Mouse (Mus musculus) limb, embryonic 15.5 days (tissue): ENCODE data around the gene Lmln. TPM values are rescaled to one million over a fixed set of nuclear protein-coding genes. Genes with fewer than 3 reads are reported as not detected.
A peak's percentile ranks its signal among the peaks of the same experiment; 100 is the strongest.

Source experiments
- ATAC-seq: fragments of 200-750 bp; cut with Nextera tagmentation; 2 replicates; pipeline ENCODE4 v1.8.0; 2017; ENCODE audit warnings: low read depth, moderate TSS enrichment; ENCODE audit not compliant: insufficient number of reproducible peaks, low FRiP score, low TSS enrichment
- H3K27ac ChIP-seq: fragments of 300-500 bp; sonication (generic); 2 replicates; pipeline ENCODE4 v1.5.1; 2015; ENCODE audit warnings: moderate library complexity, mild to moderate bottlenecking, inconsistent platforms
- H3K27me3 ChIP-seq: fragments of 300-500 bp; sonication (generic); 2 replicates; pipeline ENCODE4 v1.6.1; 2015; ENCODE audit warnings: inconsistent platforms
- H3K36me3 ChIP-seq: fragments of 300-500 bp; sonication (generic); 2 replicates; pipeline ENCODE4 v1.6.1; 2015; ENCODE audit warnings: inconsistent platforms
- H3K4me1 ChIP-seq: fragments of 300-500 bp; sonication (generic); 2 replicates; pipeline ENCODE4 v1.6.1; 2015; ENCODE audit warnings: inconsistent platforms
- H3K4me2 ChIP-seq: fragments of 300-500 bp; sonication (generic); 2 replicates; pipeline ENCODE4 v1.6.1; 2015; ENCODE audit warnings: mild to moderate bottlenecking, inconsistent platforms
- H3K4me3 ChIP-seq: fragments of 300-500 bp; sonication (generic); 2 replicates; pipeline ENCODE4 v1.5.1; 2015; ENCODE audit warnings: mild to moderate bottlenecking, inconsistent platforms
- H3K9ac ChIP-seq: fragments of 300-500 bp; sonication (generic); 2 replicates; pipeline ENCODE4 v1.6.1; 2015; ENCODE audit warnings: inconsistent platforms
- H3K9me3 ChIP-seq: fragments of 300-500 bp; sonication (generic); 2 replicates; pipeline ENCODE4 v1.6.1; 2016; ENCODE audit warnings: inconsistent platforms
- WGBS: fragments of 180-500 bp; shearing (Covaris S2); methylation state at CpG from one replicate; pipeline ENCODE4 v1.1.7; 2015; 5-methylcytosine and 5-hydroxymethylcytosine counted together
- polyA plus RNA-seq: library from polyadenylated mRNA; unstranded; fragments of >200 nt; fragmentation: Nextera tagmentation; extraction: Ambion mirVana; gene quantifications from 2 replicates; pipeline ENCODE4 v1.2.1, GENCODE M21; 2015

Gene Lmln
- polyA plus RNA-seq, 1 experiment from 2014 or later, result 1.7 TPM

DNA sequence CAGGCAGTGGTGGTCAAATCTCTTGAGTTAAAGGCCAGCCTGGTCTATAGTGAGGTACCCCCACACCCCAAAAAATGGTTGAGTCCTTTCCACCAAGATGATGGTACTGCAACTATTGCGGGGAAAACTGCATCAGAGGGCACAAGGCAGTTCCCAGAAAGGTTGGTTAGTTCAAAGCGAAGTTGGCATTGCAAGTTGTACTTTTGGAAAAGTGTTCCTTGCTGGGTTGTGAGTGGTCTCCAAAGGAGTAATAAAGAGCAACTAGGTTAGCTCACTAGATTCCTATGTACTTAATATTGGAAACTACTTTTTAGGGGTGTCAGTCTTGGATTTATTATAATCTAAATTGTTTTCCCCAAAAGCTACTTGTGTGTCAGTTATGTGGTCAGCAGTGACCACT, 1.4 kb upstream of the Lmln start:
- no peak for ATAC-seq
- H3K4me2 ChIP-seq, result no peak overlapping the region
- H3K9me3 ChIP-seq, result no peaks in the 10 kb centered on the region
- H3K27me3 ChIP-seq, result no peaks in the 10 kb centered on the region
- no peak overlapping the region for H3K9ac ChIP-seq
- 80% methylated on average over 2 of the region's 2 CpGs for WGBS
- H3K4me3 ChIP-seq, result no peak overlapping the region
- peaks cover 31% of the 10 kb centered on the region for H3K36me3 ChIP-seq
- H3K4me1 ChIP-seq, result peaks cover 29% of the 10 kb centered on the region
- H3K27ac ChIP-seq, result no peak overlapping the region

DNA sequence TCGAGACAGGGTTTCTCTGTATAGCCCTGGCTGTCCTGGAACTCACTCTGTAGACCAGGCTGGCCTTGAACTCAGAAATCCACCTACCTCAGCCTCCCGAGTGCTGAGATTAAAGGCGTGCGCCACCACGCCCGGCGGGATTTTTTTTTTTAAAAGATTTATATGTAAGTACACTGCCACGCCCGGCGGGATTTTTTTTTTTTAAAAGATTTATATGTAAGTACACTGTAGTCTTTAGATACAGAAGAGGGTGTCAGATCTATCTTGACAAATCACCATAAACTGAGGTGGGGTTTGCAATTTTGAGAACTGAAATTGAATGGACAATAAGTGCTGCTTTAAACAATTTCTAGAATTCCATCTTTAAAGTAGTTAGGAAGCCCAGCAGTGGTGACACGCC, 921 bp upstream of the Lmln start:
- Histone ChIP-seq H3K4me1 (peaks cover 29% of the 10 kb centered on the region), H3K9me3 (no peaks in the 10 kb centered on the region), H3K27me3 (no peaks in the 10 kb centered on the region), H3K9ac (no peak overlapping the region), H3K4me3 (peak overlapping the region; percentile 84), H3K36me3 (peaks cover 31% of the 10 kb centered on the region), H3K4me2 (peak overlapping the region; percentile 86), H3K27ac (peak overlapping the region; percentile 62)
- WGBS, result 46% methylated on average over 11 of the region's 11 CpGs
- ATAC-seq, result no peak

DNA sequence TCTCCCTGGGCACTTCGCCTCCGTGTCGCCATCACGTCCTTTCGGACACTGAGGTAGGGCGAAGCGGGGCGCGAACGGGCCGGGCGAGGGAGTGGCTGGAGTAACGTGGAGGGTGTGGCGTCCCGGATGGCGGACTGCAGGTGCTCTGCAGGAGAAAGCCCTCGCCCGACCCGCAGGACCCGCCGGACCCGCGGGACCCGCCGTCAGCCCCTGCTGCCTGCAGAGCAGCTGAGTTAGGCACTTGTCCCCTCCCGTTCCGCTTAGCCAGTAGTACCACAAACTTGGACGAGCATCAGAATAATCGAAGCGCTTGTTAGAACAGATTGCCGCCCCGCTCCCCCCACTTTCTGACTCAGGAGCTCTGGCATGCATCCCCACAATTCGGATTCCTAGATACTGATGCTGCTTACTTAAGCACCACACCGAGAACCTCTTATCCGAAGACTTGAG, 386 bp downstream of the Lmln start:
- Histone ChIP-seq H3K4me3 (peak overlapping the region; percentile 84), H3K4me1 (peaks cover 29% of the 10 kb centered on the region), H3K9me3 (no peaks in the 10 kb centered on the region), H3K27ac (peak overlapping the region; percentile 62), H3K27me3 (no peaks in the 10 kb centered on the region), H3K36me3 (peaks cover 31% of the 10 kb centered on the region), H3K9ac (peak overlapping the region; percentile 63), H3K4me2 (peak overlapping the region; percentile 86)
- peak; percentile 55 for ATAC-seq
- under 1% methylated on average over 34 of the region's 35 CpGs for WGBS

DNA sequence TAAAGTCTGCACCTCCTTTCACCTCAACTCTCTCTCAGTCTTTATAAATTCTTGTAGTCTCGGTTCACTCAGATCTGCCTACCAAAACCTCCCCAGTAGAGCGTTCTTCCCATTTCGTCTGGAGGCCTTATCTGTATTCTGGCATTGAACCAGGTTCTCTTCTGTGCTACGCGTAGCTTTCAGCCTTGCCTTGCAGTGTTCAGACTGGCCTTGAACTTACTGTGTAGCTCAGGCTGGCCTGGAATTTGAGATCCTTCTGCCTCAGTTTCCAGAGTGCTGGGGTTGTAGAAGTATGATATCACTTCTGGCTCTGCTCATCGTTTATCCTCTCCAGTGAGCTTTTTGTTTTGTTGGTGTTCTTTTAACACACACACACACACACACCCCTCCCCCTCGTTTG, 946 bp downstream of the Lmln start:
- H3K4me3 ChIP-seq, result peak overlapping the region; percentile 84
- ATAC-seq, result no peak
- H3K4me1 ChIP-seq, result peaks cover 23% of the 10 kb centered on the region
- peak overlapping the region; percentile 86 for H3K4me2 ChIP-seq
- no peaks in the 10 kb centered on the region for H3K27me3 ChIP-seq
- WGBS, result 29% methylated on average over 7 of the region's 7 CpGs
- H3K9ac ChIP-seq, result peak overlapping the region; percentile 63; the same call in 1 of the 2 replicates
- H3K36me3 ChIP-seq, result peaks cover 26% of the 10 kb centered on the region
- no peak overlapping the region for H3K27ac ChIP-seq
- no peaks in the 10 kb centered on the region for H3K9me3 ChIP-seq

DNA sequence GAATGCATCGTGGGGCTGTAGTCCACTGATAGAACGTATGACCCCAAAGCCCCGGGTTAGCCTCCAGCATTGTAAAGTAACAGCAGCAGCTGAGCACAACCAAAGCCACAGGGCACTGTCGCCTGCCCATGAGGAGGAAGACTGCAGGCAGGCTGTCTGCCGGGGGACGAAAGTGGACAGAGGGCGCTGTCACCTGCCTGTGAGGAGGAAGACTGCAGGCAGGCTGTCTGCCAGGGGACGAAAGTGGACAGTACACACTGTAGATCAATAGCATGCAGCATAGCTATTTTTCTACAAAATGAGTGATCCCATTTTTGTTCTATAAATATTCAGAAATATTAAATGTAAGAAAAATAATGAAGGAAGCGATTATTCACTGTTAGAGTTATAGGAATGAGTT, 2.3 kb downstream of the Lmln start:
- ATAC-seq, result no peak
- no peak overlapping the region for H3K4me2 ChIP-seq
- H3K4me3 ChIP-seq, result no peak overlapping the region
- H3K4me1 ChIP-seq, result peaks cover 14% of the 10 kb centered on the region
- 82% methylated on average over 9 of the region's 9 CpGs for WGBS
- peaks cover 13% of the 10 kb centered on the region for H3K36me3 ChIP-seq
- no peak overlapping the region for H3K9ac ChIP-seq
- H3K9me3 ChIP-seq, result no peaks in the 10 kb centered on the region
- no peaks in the 10 kb centered on the region for H3K27me3 ChIP-seq
- H3K27ac ChIP-seq, result no peak overlapping the region

DNA sequence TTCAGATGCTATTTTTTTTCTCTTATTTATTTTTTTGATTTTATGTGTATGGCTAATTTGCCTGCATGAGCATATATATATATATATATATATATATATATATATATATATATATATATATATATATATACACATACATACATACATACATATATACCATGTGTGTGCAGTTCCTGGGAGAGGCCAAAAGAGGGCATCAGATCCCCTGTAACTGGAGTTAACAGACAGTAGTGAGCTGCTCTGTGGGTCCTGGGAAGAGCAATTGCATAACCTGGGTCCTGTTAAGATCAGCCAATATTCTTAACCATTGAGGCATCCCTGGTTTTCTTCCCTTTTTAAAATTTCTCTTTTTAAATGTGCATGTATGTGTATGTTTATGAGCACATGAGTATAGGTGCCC, 8.6 kb downstream of the Lmln start:
- Histone ChIP-seq H3K9ac (no peak overlapping the region), H3K9me3 (no peaks in the 10 kb centered on the region), H3K36me3 (no peaks in the 10 kb centered on the region; the same call in 1 of the 2 replicates), H3K27ac (no peak overlapping the region), H3K27me3 (no peaks in the 10 kb centered on the region), H3K4me3 (no peak overlapping the region), H3K4me2 (no peak overlapping the region), H3K4me1 (no peaks in the 10 kb centered on the region)
- no peak for ATAC-seq

DNA sequence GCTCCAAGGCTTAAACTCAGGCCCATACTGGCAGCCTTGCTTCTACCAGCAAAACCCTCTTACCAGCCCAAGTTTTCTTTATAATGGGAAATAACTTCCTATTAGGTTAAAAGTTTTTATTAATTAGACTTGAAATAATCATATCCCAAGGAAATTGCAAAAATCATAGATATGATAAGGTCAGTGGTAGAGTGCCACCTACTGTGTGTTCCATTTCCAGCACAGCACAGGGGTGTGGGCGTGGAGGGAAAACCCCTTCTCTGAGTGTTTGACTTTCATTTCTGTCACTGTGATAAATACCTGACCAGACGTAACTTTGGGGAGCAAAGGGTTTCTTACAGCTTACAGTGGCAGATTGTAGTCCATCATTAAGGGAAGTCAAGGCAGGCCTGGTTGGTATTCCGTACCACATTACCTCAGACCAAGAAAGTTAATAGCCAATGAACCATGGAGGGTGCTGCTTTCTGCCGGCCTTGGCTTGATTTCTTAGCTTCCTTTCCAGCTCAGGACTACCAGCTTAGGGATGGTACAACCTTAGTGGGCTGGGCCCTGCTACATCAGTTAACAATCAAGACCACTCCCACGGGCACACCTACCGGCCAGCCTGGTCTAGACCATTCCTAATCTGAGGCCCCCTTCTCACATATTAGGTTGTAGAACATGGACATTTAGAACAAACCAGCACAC, 10.7 kb downstream of the Lmln start:
- Histone ChIP-seq H3K9ac (no peak overlapping the region), H3K4me1 (no peaks in the 10 kb centered on the region), H3K27ac (no peak overlapping the region), H3K27me3 (no peaks in the 10 kb centered on the region), H3K4me2 (no peak overlapping the region), H3K4me3 (no peak overlapping the region), H3K36me3 (no peaks in the 10 kb centered on the region; the same call in 1 of the 2 replicates), H3K9me3 (no peaks in the 10 kb centered on the region)
- ATAC-seq, result no peak
- WGBS, result 86% methylated on average over 6 of the region's 6 CpGs

DNA sequence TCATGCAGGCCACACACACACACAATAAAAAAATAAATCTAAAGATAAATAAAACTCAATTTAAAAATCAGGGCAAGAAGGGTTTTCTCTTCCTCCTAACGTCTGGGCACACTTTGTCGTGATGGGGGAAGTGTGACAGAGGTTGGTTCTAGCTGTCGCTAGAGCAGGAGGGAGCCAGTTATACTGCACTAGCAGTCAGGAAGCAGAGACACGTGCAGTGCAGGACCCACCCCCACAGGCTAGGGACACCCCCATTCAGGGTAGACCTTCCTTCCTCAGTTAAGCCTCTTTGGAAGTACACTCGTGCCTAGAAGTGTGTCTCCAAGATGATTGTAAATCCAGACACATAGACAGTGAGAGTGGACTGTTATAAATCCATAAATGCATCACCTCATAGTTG, 12.6 kb downstream of the Lmln start:
- Histone ChIP-seq H3K4me1 (no peaks in the 10 kb centered on the region), H3K27ac (no peak overlapping the region), H3K9ac (no peak overlapping the region), H3K36me3 (no peaks in the 10 kb centered on the region; the same call in 1 of the 2 replicates), H3K9me3 (no peaks in the 10 kb centered on the region), H3K4me3 (no peak overlapping the region), H3K27me3 (no peaks in the 10 kb centered on the region), H3K4me2 (no peak overlapping the region)
- no peak for ATAC-seq
- WGBS, result 49% methylated on average over 5 of the region's 5 CpGs

DNA sequence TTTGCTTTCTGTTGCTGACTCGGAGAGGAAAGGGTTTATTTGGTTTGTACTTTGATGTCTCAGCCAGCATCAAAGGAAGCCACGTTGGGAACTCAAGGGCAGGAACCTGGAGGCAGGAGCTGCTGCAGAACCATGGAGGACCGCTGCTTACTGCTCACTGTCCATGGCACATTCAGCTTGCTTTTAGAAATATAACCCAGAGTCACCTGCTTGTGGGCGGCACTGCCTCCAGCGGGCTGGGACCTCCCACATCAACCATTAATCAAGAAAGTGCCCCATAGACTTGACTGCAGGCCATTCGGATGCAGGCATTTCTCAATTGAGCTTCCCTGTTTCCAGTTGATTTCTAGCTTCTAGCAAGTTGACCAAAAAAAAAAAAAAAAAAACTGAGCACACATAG, 13.8 kb downstream of the Lmln start:
- Histone ChIP-seq H3K9ac (no peak overlapping the region), H3K9me3 (no peaks in the 10 kb centered on the region), H3K4me3 (no peak overlapping the region), H3K27me3 (no peaks in the 10 kb centered on the region), H3K27ac (no peak overlapping the region), H3K4me2 (no peak overlapping the region), H3K36me3 (no peaks in the 10 kb centered on the region), H3K4me1 (no peaks in the 10 kb centered on the region)
- 52% methylated on average over 6 of the region's 6 CpGs for WGBS
- no peak for ATAC-seq

DNA sequence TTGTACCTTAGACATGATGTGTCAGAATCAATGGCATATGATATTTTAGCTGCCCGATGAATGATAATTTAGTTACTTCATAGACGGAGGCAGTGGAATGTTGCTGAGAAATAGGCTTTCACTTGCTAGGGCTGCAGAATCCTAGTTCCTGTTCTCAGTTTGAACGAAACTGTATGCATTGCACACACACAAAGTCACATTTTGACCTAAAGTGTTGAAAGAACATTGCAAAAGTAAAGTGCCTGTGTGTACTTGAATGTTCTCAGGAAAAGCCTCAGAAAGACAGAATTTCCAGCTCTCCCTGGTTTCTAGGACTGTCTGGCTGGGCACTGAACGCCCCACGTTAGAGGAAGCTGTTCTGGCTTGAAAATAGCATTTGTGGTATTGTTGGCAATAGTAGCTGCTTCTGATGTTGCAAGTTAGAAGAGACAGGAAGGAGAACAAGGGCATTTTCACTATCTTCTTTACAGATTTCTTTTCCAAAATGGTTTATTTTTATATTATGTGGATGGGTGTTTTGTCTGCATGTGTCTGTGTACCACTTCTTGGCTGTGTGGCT, 14.8 kb downstream of the Lmln start:
- H3K9ac ChIP-seq, result no peak overlapping the region
- H3K9me3 ChIP-seq, result no peaks in the 10 kb centered on the region
- no peak overlapping the region for H3K27ac ChIP-seq
- no peaks in the 10 kb centered on the region for H3K36me3 ChIP-seq
- no peaks in the 10 kb centered on the region for H3K4me1 ChIP-seq
- H3K27me3 ChIP-seq, result no peaks in the 10 kb centered on the region
- H3K4me3 ChIP-seq, result no peak overlapping the region
- no peak overlapping the region for H3K4me2 ChIP-seq
- WGBS, result 87% methylated on average over 5 of the region's 5 CpGs
- ATAC-seq, result no peak

DNA sequence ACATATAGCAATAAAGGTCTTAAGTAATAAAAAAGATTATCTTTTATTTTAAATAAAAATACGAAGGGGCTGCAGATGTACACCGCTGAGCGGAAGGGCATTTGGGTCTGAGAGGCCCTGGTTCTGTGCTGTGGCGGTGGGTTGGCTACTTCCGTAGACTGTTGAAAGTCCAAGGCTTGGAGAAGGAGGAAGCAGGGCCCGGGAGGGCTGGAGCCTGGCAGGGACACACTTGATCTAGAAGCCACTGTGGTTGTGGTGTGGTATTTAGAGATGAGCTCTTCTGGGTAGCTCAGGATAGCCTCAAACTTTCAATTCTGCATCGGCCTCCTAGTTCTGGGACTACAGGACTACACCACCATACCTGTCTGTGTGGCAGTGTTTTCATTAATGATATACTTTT, 17.7 kb downstream of the Lmln start:
- H3K4me3 ChIP-seq, result no peak overlapping the region
- H3K9ac ChIP-seq, result no peak overlapping the region
- H3K9me3 ChIP-seq, result no peaks in the 10 kb centered on the region
- no peaks in the 10 kb centered on the region for H3K36me3 ChIP-seq
- no peak overlapping the region for H3K4me2 ChIP-seq
- WGBS, result 92% methylated on average over 7 of the region's 7 CpGs
- no peak overlapping the region for H3K27ac ChIP-seq
- no peaks in the 10 kb centered on the region for H3K27me3 ChIP-seq
- no peak for ATAC-seq
- no peaks in the 10 kb centered on the region for H3K4me1 ChIP-seq

DNA sequence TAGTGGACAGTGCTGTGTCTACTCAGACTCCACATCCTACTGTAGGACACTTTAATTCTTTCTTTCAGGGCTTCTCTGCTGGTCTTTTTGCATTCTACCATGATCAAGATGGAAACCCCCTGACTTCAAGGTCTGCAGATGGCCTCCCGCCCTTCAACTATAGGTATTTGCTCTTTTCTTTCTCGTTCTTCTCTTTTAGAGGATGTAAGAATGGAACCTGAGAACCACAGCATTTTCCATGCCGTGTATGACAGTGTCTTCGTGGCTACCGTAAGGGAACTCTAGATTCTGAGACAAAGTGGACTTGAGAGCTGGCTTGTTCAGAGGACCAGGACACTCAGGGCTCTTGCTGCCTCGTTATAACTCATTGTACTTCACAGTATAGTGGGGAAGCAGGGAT, 20.6 kb downstream of the Lmln start:
- no peak overlapping the region for H3K9ac ChIP-seq
- H3K4me1 ChIP-seq, result no peaks in the 10 kb centered on the region
- no peak overlapping the region for H3K4me3 ChIP-seq

More for the DNA sequence above, 20.6 kb downstream of the Lmln start:
- H3K9me3 ChIP-seq, result no peaks in the 10 kb centered on the region
- no peaks in the 10 kb centered on the region for H3K36me3 ChIP-seq
- ATAC-seq, result no peak
- no peaks in the 10 kb centered on the region for H3K27me3 ChIP-seq
- 90% methylated on average over 6 of the region's 6 CpGs for WGBS
- no peak overlapping the region for H3K4me2 ChIP-seq
- H3K27ac ChIP-seq, result no peak overlapping the region
